Mouse (Mus musculus) midbrain, embryonic 11.5 days (tissue): ENCODE measurements at regions not wholly inside any gene's neighbourhood (a gene's known extent, or its start where the extent isn't known, plus 50 kb on each side); places are given as distances from the start of the nearest gene placed in this dataset.
A peak's percentile ranks its signal among the peaks of the same experiment; 100 is the strongest.

Experiments used
- ATAC-seq: fragments of 200-750 bp; cut with Nextera tagmentation; 2 replicates; pipeline ENCODE4 v1.8.0; 2017; ENCODE audit warnings: moderate TSS enrichment, moderate library complexity; ENCODE audit not compliant: low FRiP score
- DNase-seq: peaks from one replicate; pipeline ENCODE4 v3.0.0; 2015; ENCODE audit warnings: low spot score; ENCODE audit errors: missing footprints
- H3K27ac ChIP-seq: fragments of 300-500 bp; sonication (generic); 2 replicates; pipeline ENCODE4 v1.5.1; 2014; ENCODE audit warnings: low read depth, low read length
- H3K27me3 ChIP-seq: fragments of 300-500 bp; sonication (generic); 2 replicates; pipeline ENCODE4 v1.6.1; 2014; ENCODE audit warnings: mild to moderate bottlenecking, low read length, moderate library complexity, mixed read lengths; ENCODE audit not compliant: control insufficient read depth, insufficient read depth
- H3K36me3 ChIP-seq: fragments of 300-500 bp; sonication (generic); 2 replicates; pipeline ENCODE4 v1.6.1; 2014; ENCODE audit warnings: mild to moderate bottlenecking, low read length, moderate library complexity, mixed read lengths; ENCODE audit not compliant: control insufficient read depth, insufficient read depth
- H3K4me1 ChIP-seq: fragments of 300-500 bp; sonication (generic); 2 replicates; pipeline ENCODE4 v1.6.1; 2014; ENCODE audit warnings: low read length; ENCODE audit not compliant: control insufficient read depth, insufficient read depth
- H3K4me2 ChIP-seq: fragments of 300-500 bp; sonication (generic); 2 replicates; pipeline ENCODE4 v1.6.1; 2014; ENCODE audit warnings: mild to moderate bottlenecking, moderate library complexity
- H3K4me3 ChIP-seq: fragments of 300-500 bp; sonication (generic); 2 replicates; pipeline ENCODE4 v1.5.1; 2014; ENCODE audit warnings: low read depth, low read length
- H3K9ac ChIP-seq: fragments of 300-500 bp; sonication (generic); 2 replicates; pipeline ENCODE4 v1.6.1; 2014; ENCODE audit warnings: low read length
- H3K9me3 ChIP-seq: fragments of 300-500 bp; sonication (generic); 2 replicates; pipeline ENCODE4 v1.6.1; 2016; ENCODE audit warnings: low read length; ENCODE audit not compliant: control insufficient read depth
- WGBS: fragments of 180-500 bp; shearing (Covaris S2); extraction: QIAGEN DNeasy Blood & Tissue Kit; methylation state at CpG from one replicate; pipeline ENCODE4 v1.1.7; 2014; 5-methylcytosine and 5-hydroxymethylcytosine counted together

DNA sequence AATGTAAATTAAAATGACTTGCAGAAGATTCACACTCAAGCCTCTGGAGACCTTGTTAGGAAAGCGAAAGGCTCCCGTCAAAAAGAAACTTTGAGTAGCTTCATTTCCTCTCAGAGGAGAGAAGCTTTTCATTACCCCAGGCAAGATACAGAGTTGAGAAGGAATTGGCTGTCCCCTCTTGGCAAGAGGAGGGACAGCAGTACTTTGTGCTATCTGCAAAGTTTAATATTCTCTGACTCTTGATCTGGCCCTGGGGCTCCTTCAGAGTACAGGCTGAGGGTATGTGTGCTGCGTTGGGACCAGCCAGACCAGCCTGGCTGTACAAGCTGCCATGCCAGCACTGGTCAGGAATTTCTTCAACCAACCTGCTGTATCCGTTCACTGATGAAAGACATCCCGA is 525.4 kb downstream of the Amy2a5 start:
- WGBS: 79% methylated on average over 5 of the region's 5 CpGs

DNA sequence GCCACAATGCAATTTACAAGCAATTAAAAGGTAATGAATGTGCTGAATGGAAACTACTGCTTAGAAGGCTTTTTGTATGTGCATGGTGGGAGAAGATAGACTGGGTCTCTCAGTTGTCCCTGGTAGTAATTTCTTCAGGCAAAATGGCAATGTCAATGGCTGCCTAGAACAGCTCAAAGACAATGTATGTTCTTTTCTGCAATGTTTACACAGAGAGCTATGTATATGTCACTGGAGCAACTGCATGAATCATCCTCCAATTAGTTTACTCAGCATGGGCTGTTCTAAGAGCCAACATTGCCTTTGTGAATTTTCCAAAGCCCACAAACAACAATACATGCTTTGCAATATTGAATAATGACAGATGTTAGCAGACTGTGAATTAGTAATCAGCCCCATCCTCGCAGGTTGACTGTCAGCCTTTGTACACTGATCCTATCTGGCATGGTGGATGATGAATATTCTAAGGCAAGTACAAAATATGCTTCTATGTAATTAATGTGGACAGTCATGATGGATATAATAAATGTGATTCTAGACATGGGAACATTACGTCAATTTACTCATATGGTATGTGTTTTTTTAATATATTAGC is 559.0 kb downstream of the Amy2a5 start:
- DNase-seq (no peak), ATAC-seq (peak; percentile 50; the same call in 1 of the 2 replicates)
- Histone ChIP-seq H3K4me3 (no peak overlapping the region), H3K27ac (no peak overlapping the region), H3K9ac (no peak overlapping the region), H3K4me1 (no peaks in the 10 kb centered on the region), H3K9me3 (no peaks in the 10 kb centered on the region), H3K27me3 (no peaks in the 10 kb centered on the region), H3K36me3 (no peaks in the 10 kb centered on the region), H3K4me2 (no peak overlapping the region)
- 79% methylated on average over 2 of the region's 2 CpGs for WGBS

More for the DNA sequence above, 525.4 kb downstream of the Amy2a5 start:
- Histone ChIP-seq H3K4me2 (no peak overlapping the region), H3K9ac (no peak overlapping the region), H3K36me3 (no peaks in the 10 kb centered on the region), H3K27ac (no peak overlapping the region), H3K9me3 (no peaks in the 10 kb centered on the region), H3K27me3 (no peaks in the 10 kb centered on the region), H3K4me1 (no peaks in the 10 kb centered on the region), H3K4me3 (no peak overlapping the region)
- no peak for DNase-seq
- ATAC-seq: no peak

DNA sequence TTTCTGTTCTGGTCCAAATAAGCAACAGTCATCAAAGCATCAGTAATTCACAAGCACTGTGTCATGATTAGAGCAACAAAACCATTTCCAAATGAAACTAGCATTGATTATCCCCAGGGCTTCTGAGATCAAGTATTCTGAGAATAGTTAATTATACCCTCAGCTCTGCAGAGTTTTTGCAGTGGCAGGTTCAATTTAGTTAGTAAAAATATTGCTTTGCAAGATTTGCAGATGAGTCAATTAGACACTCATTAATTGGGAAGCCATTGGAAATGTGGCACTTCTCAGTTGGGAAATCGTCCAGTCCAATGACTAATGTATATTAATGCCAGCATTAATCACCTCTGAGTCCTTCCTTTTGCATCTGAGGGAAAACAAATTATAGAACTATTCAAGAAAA is 570.5 kb downstream of the Amy2a5 start:
- H3K9ac ChIP-seq: no peak overlapping the region
- H3K9me3 ChIP-seq: no peaks in the 10 kb centered on the region
- ATAC-seq (no peak), DNase-seq (no peak)
- H3K27ac ChIP-seq: no peak overlapping the region
- no peaks in the 10 kb centered on the region for H3K36me3 ChIP-seq
- H3K4me3 ChIP-seq: no peak overlapping the region
- H3K4me2 ChIP-seq: no peak overlapping the region
- 66% methylated on average over 1 of the region's 1 CpGs for WGBS
- no peaks in the 10 kb centered on the region for H3K27me3 ChIP-seq
- no peaks in the 10 kb centered on the region for H3K4me1 ChIP-seq

DNA sequence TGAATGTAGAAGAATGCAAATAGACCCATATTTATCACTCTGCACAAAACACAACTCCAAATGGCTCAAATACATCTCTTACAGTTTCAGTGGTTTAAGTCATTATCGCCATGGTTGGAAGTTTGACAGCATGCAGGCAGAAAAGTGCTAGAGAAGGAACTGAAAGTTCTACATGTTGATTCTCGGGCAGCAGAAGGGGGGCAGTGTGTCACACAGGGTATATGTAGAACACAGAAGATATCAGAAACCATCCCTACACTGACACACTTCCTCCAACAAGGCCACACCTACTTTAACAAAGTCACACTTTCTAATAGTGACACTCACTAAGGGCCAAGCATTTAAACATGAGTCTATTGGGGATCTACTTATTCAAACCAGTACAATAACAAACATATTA is 620.1 kb downstream of the Amy2a5 start:
- no peaks in the 10 kb centered on the region for H3K27me3 ChIP-seq
- H3K4me1 ChIP-seq: no peaks in the 10 kb centered on the region
- no peak overlapping the region for H3K4me3 ChIP-seq
- DNase-seq (no peak), ATAC-seq (no peak)
- H3K36me3 ChIP-seq: no peaks in the 10 kb centered on the region
- H3K9ac ChIP-seq: no peak overlapping the region
- no peak overlapping the region for H3K27ac ChIP-seq
- WGBS: 88% methylated on average over 2 of the region's 2 CpGs
- no peaks in the 10 kb centered on the region for H3K9me3 ChIP-seq
- no peak overlapping the region for H3K4me2 ChIP-seq

DNA sequence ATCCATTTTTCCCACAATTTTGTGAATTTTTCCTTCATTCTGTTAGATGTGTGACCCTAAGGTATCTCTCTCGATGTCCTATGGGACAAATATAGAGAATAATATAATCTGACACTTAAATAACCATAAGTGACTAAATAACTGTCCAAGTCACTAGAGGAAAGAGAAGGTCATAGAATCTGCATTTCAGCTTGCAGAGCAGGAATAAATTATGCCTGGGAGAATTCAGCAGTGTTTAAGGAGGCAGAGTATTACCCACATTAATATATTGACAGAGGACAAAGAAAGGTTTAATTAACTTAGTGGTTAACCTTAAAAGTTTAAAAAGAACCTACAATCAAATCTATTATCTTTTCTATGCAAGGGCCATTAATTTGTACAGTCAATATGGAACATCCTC is 655.2 kb downstream of the Amy2a5 start:
- no peak overlapping the region for H3K9ac ChIP-seq

DNA sequence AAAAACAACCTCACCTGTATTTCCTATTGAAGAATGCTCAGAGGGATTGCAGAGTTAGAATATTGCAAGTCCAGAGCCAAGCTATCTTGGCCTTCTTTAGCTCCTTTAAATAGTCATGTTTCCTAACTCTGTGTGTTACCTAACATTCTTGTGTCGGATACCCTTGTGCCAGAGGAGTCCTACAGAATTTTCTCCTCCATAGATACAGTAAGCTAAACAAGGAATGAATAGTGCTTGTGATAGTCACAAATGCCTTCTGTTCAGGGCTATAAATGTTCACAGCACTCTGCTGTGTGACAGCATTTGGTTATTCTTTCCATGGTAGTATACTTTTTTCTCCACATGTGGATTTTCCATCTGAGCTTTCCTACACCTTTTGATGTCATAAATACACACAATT is 676.3 kb downstream of the Amy2a5 start:
- no peaks in the 10 kb centered on the region for H3K27me3 ChIP-seq
- WGBS: 88% methylated on average over 1 of the region's 1 CpGs
- H3K36me3 ChIP-seq: no peaks in the 10 kb centered on the region
- no peaks in the 10 kb centered on the region for H3K4me1 ChIP-seq
- ATAC-seq (no peak), DNase-seq (no peak)
- no peak overlapping the region for H3K9ac ChIP-seq
- H3K4me3 ChIP-seq: no peak overlapping the region
- H3K27ac ChIP-seq: no peak overlapping the region
- no peak overlapping the region for H3K4me2 ChIP-seq
- no peaks in the 10 kb centered on the region for H3K9me3 ChIP-seq

More for the DNA sequence above, 655.2 kb downstream of the Amy2a5 start:
- ATAC-seq (peak; percentile 38; the same call in 1 of the 2 replicates), DNase-seq (no peak)
- no peaks in the 10 kb centered on the region for H3K36me3 ChIP-seq
- no peak overlapping the region for H3K4me2 ChIP-seq
- WGBS: 92% methylated on average over 1 of the region's 1 CpGs
- no peak overlapping the region for H3K27ac ChIP-seq
- H3K27me3 ChIP-seq: no peaks in the 10 kb centered on the region
- no peaks in the 10 kb centered on the region for H3K4me1 ChIP-seq
- no peaks in the 10 kb centered on the region for H3K9me3 ChIP-seq
- no peak overlapping the region for H3K4me3 ChIP-seq
